ENCODE assay signal across 11 mouse cellular contexts in genomic region chr14:100889163-100890157, GRCm38 (mm10).
DNase-seq lines count a peak whose midpoint lies in the region; ATAC-seq lines count a peak whose summit lies in the region.
"Had no signal": no experiment of that assay in that cellular context is flagged by ENCODE, and none has a peak within 500 bp of the region (broad histone marks: within the 10 kb centered on the region; RNA-seq: fewer than 3 reads in every experiment).

No protein-coding gene starts in this region.

- no peak overlapping the region for H3K9ac ChIP-seq in heart, embryonic 11.5 days (ENCODE audit: low read depth, low read length)
- no peak overlapping the region for H3K9ac ChIP-seq in kidney, embryonic 16.5 days (replicated peaks; ENCODE audit: low read length)
- no peak overlapping the region for H3K9ac ChIP-seq in lung, embryonic 15.5 days

- H3K4me3 ChIP-seq in heart, embryonic 11.5 days (ENCODE audit: low read depth, low read length) = no peak overlapping the region
- no peak overlapping the region for H3K4me3 ChIP-seq in kidney, embryonic 16.5 days (ENCODE audit: low read length)
- H3K4me3 ChIP-seq in lung, embryonic 15.5 days = no peak overlapping the region
- H3K4me3 ChIP-seq: megakaryocyte, embryonic 14.5 days had no signal

- no peak overlapping the region for H3K4me2 ChIP-seq in heart, embryonic 11.5 days
- H3K4me2 ChIP-seq in kidney, embryonic 16.5 days (replicated peaks; ENCODE audit: low read depth, low read length) = no peak overlapping the region
- no peak overlapping the region for H3K4me2 ChIP-seq in lung, embryonic 15.5 days

- no peaks in the 10 kb centered on the region for H3K9me3 ChIP-seq in heart, embryonic 11.5 days (replicated peaks; ENCODE audit: control insufficient read depth, low read length)
- H3K9me3 ChIP-seq in kidney, embryonic 16.5 days (ENCODE audit: low read length) = no peaks in the 10 kb centered on the region
- H3K9me3 ChIP-seq in lung, embryonic 15.5 days = no peaks in the 10 kb centered on the region

- H3K36me3 ChIP-seq in heart, embryonic 11.5 days (ENCODE audit: control insufficient read depth, insufficient read depth, low read length) = no peaks in the 10 kb centered on the region
- H3K36me3 ChIP-seq in kidney, embryonic 16.5 days (ENCODE audit: insufficient read depth, low read length) = no peaks in the 10 kb centered on the region
- H3K36me3 ChIP-seq in lung, embryonic 15.5 days = no peaks in the 10 kb centered on the region

- no peaks in the 10 kb centered on the region for H3K4me1 ChIP-seq in heart, embryonic 11.5 days (ENCODE audit: control insufficient read depth, insufficient read depth, low read length)
- no peaks in the 10 kb centered on the region for H3K4me1 ChIP-seq in kidney, embryonic 16.5 days (ENCODE audit: insufficient read depth, low read length)
- no peaks in the 10 kb centered on the region for H3K4me1 ChIP-seq in lung, embryonic 15.5 days
- H3K4me1 ChIP-seq: megakaryocyte, embryonic 14.5 days had no signal

- 55% methylated on average over 17 of the region's 18 CpGs for WGBS in heart, embryonic 11.5 days (ENCODE audit: insufficient replicate concordance)
- WGBS in kidney, embryonic 16.5 days = 47% methylated on average over 18 of the region's 18 CpGs
- WGBS in lung, embryonic 15.5 days = 36% methylated on average over 18 of the region's 18 CpGs

- no peak for DNase-seq in heart, adult 8-10 months (ENCODE audit: low spot score)
- DNase-seq in embryo, embryonic 10.5 days (ENCODE audit: low spot score) = peak; percentile 90
- DNase-seq in frontal cortex, postnatal 36 days (ENCODE audit: low spot score in 2 of 2) = no peak
- DNase-seq in urinary bladder, postnatal 10 days (ENCODE audit: low spot score) = no peak
- no peak for DNase-seq in adipocyte (ENCODE audit: low spot score)
- DNase-seq: cerebellum, adult 11-12 months; gastrocnemius, postnatal 14 days had no signal

- no peak overlapping the region for H3K27ac ChIP-seq in heart, embryonic 11.5 days (ENCODE audit: low read depth, low read length)
- H3K27ac ChIP-seq in kidney, embryonic 16.5 days (ENCODE audit: low read length) = no peak overlapping the region
- H3K27ac ChIP-seq in lung, embryonic 15.5 days = no peak overlapping the region

- 0 out of 2 replicates have a peak, but pooled peaks have one; percentile 46 for ATAC-seq in heart, embryonic 11.5 days (replicated peaks; ENCODE audit: insufficient number of reproducible peaks, low FRiP score, low TSS enrichment)
- ATAC-seq in kidney, embryonic 16.5 days (ENCODE audit: low FRiP score, low TSS enrichment) = peak; percentile 78
- ATAC-seq in lung, embryonic 15.5 days (ENCODE audit: borderline replicate concordance, extremely low read depth, low FRiP score, low TSS enrichment) = peak; percentile 55; the same call in 1 of the 2 replicates

- H3K27me3 ChIP-seq in heart, embryonic 11.5 days (ENCODE audit: control insufficient read depth, insufficient read depth, low read length) = no peaks in the 10 kb centered on the region
- no peaks in the 10 kb centered on the region for H3K27me3 ChIP-seq in kidney, embryonic 16.5 days (ENCODE audit: insufficient read depth, low read length)
- no peaks in the 10 kb centered on the region for H3K27me3 ChIP-seq in lung, embryonic 15.5 days
- H3K27me3 ChIP-seq: megakaryocyte, embryonic 14.5 days had no signal
